Mouse (Mus musculus) liver, adult 2 months (tissue): ENCODE results near the gene Apela.

Source experiments
- CTCF ChIP-seq: fragments of 200-500 bp; IDR thresholded peaks from 2 replicates; pipeline ENCODE4 v1.5.1; 2011; ENCODE audit warnings: low read depth, low read length, control low read depth
- POLR2A ChIP-seq: fragments of 200-500 bp; IDR thresholded peaks from 2 replicates; pipeline ENCODE4 v1.6.1; 2011; ENCODE audit warnings: low read length, control low read depth; ENCODE audit not compliant: insufficient read depth; ENCODE audit errors: extremely low read depth

DNA sequence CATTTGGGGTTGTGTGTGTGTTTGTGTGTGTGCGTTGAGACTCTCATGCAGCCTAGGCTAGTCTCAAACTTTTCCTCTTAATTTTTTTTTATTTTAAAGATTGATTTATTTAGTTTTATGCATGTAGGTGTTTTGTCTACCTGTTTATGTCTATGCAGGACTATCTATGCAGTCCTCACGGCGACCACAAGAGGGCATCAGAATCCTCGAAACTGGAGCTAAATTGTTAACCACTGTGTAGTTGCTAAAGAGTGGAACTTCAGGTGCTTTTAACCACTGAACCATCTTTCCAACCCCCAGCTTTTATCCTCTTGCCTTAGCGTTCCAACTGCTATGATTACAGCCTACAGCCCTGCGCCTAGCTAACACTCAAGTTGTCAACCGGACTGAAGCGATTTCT is 14.7 kb downstream of the Apela start:
- peak; percentile 43 for TF ChIP-seq CTCF
- no peak for TF ChIP-seq POLR2A
